Mouse (Mus musculus): ENCODE measurements around the gene Sprr2j-ps.

The Sprr2j-ps gene

GRCm38 (mm10) chr3:92417782-92418181 lies at the start of gene Sprr2j-ps:
Gene Sprr2j-ps (plus strand): TSS chr3:92418082.
- DNase-seq (ENCODE audit: low spot score in 2 of 2), result no peak

- DNase-seq (ENCODE audit: low spot score in 2 of 2), result no peak
Measured at GRCm38 (mm10) chr3:92373613-92374012, 44.3 kb upstream of the Sprr2j-ps start.

- DNase-seq (ENCODE audit: low spot score in 2 of 2), result no peak
Measured at GRCm38 (mm10) chr3:92385385-92385784, 32.5 kb upstream of the Sprr2j-ps start, which contains the start of gene Sprr2h. Gene Sprr2h (plus strand): TSS chr3:92385685.

- DNase-seq (ENCODE audit: low spot score in 2 of 2), result no peak
Measured at GRCm38 (mm10) chr3:92394301-92394700, 23.6 kb upstream of the Sprr2j-ps start.

GRCm38 (mm10) chr3:92407691-92408090 lies 10.2 kb upstream of the Sprr2j-ps start, which contains the start of gene Sprr2i:
Gene Sprr2i (plus strand): TSS chr3:92407991.
- DNase-seq (ENCODE audit: low spot score in 2 of 2), result no peak

GRCm38 (mm10) chr3:92429323-92429722 lies 11.4 kb downstream of the Sprr2j-ps start, which contains the start of gene Gm9774:
Gene Gm9774 (minus strand): TSS chr3:92429423.
- no peak for DNase-seq (ENCODE audit: low spot score in 2 of 2)

- no peak for DNase-seq (ENCODE audit: low spot score in 2 of 2)
Measured at GRCm38 (mm10) chr3:92432282-92432681, 14.4 kb downstream of the Sprr2j-ps start, which contains the start of gene Sprr2k. Gene Sprr2k (plus strand): TSS chr3:92432582.

GRCm38 (mm10) chr3:92438689-92439088 lies 20.8 kb downstream of the Sprr2j-ps start, which contains the start of gene Sprr1b:
Gene Sprr1b (minus strand): TSS chr3:92438789.
- no peak for DNase-seq (ENCODE audit: low spot score in 2 of 2)

- no peak for DNase-seq (ENCODE audit: low spot score in 2 of 2)
Measured at GRCm38 (mm10) chr3:92440177-92440576, 22.3 kb downstream of the Sprr2j-ps start.

- no peak for DNase-seq (ENCODE audit: low spot score in 2 of 2)
Measured at GRCm38 (mm10) chr3:92455151-92455550, 37.3 kb downstream of the Sprr2j-ps start.

- no peak for DNase-seq (ENCODE audit: low spot score in 2 of 2)
Measured at GRCm38 (mm10) chr3:92458620-92459019, 40.7 kb downstream of the Sprr2j-ps start, which contains the start of gene Sprr3. Gene Sprr3 (minus strand): TSS chr3:92458720.

- no peak for DNase-seq (ENCODE audit: low spot score in 2 of 2)
Measured at GRCm38 (mm10) chr3:92466576-92466975, 48.7 kb downstream of the Sprr2j-ps start.

GRCm38 (mm10) chr3:92467424-92467823 lies 49.5 kb downstream of the Sprr2j-ps start:
- DNase-seq (ENCODE audit: low spot score in 2 of 2), result no peak

Data from spleen, postnatal 14 days (tissue).